Mouse (Mus musculus) R1 (cell line): ENCODE results near the gene Syn3.
"Not testable (repeated sequence)": the region's sequence is repeated elsewhere in the genome, so short reads cannot be mapped to it uniquely, and the experiment has no call there.

ENCODE experiments used
- DNase-seq: peaks from one replicate; pipeline ENCODE4 v3.0.0-alpha.2; 2018; ENCODE audit warnings: low read depth, low spot score

The Syn3 gene

GRCm38 (mm10) chr10:86056297-86056903 is 442.3 kb downstream of the Syn3 start:
- peak; percentile 72 for DNase-seq

- no peak for DNase-seq
Observed at GRCm38 (mm10) chr10:86052818-86053522, 445.7 kb downstream of the Syn3 start.

- DNase-seq: no peak
Observed at GRCm38 (mm10) chr10:86050522-86050921, 448.2 kb downstream of the Syn3 start.

- DNase-seq: no peak
Observed at GRCm38 (mm10) chr10:86047786-86048185, 450.9 kb downstream of the Syn3 start.

- DNase-seq: no peak
Observed at GRCm38 (mm10) chr10:86046371-86046770, 452.3 kb downstream of the Syn3 start.

- DNase-seq: no peak
Observed at GRCm38 (mm10) chr10:86044066-86044465, 454.6 kb downstream of the Syn3 start.

GRCm38 (mm10) chr10:86043651-86044050 is 455.0 kb downstream of the Syn3 start:
- DNase-seq: no peak

- no peak for DNase-seq
Observed at GRCm38 (mm10) chr10:86034007-86034728, 464.5 kb downstream of the Syn3 start.

- DNase-seq: no peak
Observed at GRCm38 (mm10) chr10:86032517-86032916, 466.2 kb downstream of the Syn3 start.

GRCm38 (mm10) chr10:86030743-86031142 is 468.0 kb downstream of the Syn3 start:
- no peak for DNase-seq

GRCm38 (mm10) chr10:86026807-86027206 is 471.9 kb downstream of the Syn3 start:
- DNase-seq: not testable (repeated sequence)

- no peak for DNase-seq
Observed at GRCm38 (mm10) chr10:86026354-86026753, 472.3 kb downstream of the Syn3 start.

- no peak for DNase-seq
Observed at GRCm38 (mm10) chr10:86025906-86026305, 472.8 kb downstream of the Syn3 start.

GRCm38 (mm10) chr10:86023149-86023548 is 475.5 kb downstream of the Syn3 start:
- no peak for DNase-seq

GRCm38 (mm10) chr10:86022474-86022816 is 476.3 kb downstream of the Syn3 start:
- DNase-seq: no peak

- peak; percentile 90 for DNase-seq
Observed at GRCm38 (mm10) chr10:86021749-86022473, 476.8 kb downstream of the Syn3 start, which contains the start of gene Fbxo7. TSS of gene Fbxo7 (plus strand) at chr10:86021972.

- no peak for DNase-seq
Observed at GRCm38 (mm10) chr10:86021408-86021748, 477.3 kb downstream of the Syn3 start.

GRCm38 (mm10) chr10:86018813-86019212 is 479.9 kb downstream of the Syn3 start:
- DNase-seq: peak; percentile 83

- DNase-seq: peak; percentile 10
Observed at GRCm38 (mm10) chr10:86017781-86018180, 480.9 kb downstream of the Syn3 start.

GRCm38 (mm10) chr10:86011781-86012180 is 486.9 kb downstream of the Syn3 start, which contains the start of gene Bpifc:
TSS of gene Bpifc (minus strand) at chr10:86011895.
- no peak for DNase-seq

- no peak for DNase-seq
Observed at GRCm38 (mm10) chr10:86011172-86011571, 487.5 kb downstream of the Syn3 start.

GRCm38 (mm10) chr10:86010636-86011035 is 488.1 kb downstream of the Syn3 start:
- no peak for DNase-seq
